8 mouse cellular contexts compared by ENCODE assay signal in genomic region chr7:133457436-133458324, GRCm38 (mm10).
DNase-seq lines count a peak whose midpoint lies in the region; ATAC-seq lines count a peak whose summit lies in the region.

No protein-coding gene starts in this region.

- no peaks in the 10 kb centered on the region for H3K9me3 ChIP-seq in forebrain, embryonic 13.5 days (replicated peaks)
- no peaks in the 10 kb centered on the region for H3K9me3 ChIP-seq in forebrain, embryonic 16.5 days (ENCODE audit: control insufficient read depth, low read length)
- H3K9me3 ChIP-seq in heart, embryonic 10.5 days, result no peaks in the 10 kb centered on the region
- no peaks in the 10 kb centered on the region for H3K9me3 ChIP-seq in limb, embryonic 10.5 days (replicated peaks)

- no peak overlapping the region for H3K4me2 ChIP-seq in forebrain, embryonic 13.5 days
- H3K4me2 ChIP-seq in forebrain, embryonic 16.5 days (ENCODE audit: low read length), result no peak overlapping the region

- peak; percentile 82 for DNase-seq in A20 (ENCODE audit: low read depth, low spot score)
- DNase-seq in heart, embryonic 10.5 days (ENCODE audit: low spot score), result no peak
- DNase-seq in limb, embryonic 10.5 days (ENCODE audit: low spot score), result peak; percentile 36
- no peak for DNase-seq in right cerebral cortex, adult 18-20 months
- DNase-seq in gastrocnemius, postnatal 36 days, result no peak

- no peak overlapping the region for H3K9ac ChIP-seq in forebrain, embryonic 13.5 days
- H3K9ac ChIP-seq in forebrain, embryonic 16.5 days (replicated peaks; ENCODE audit: low read depth, low read length), result no peak overlapping the region

- peaks cover 9% of the 10 kb centered on the region; the same call in 1 of the 2 replicates for H3K4me1 ChIP-seq in forebrain, embryonic 13.5 days
- H3K4me1 ChIP-seq in forebrain, embryonic 16.5 days (replicated peaks; ENCODE audit: control insufficient read depth, insufficient read depth, low read length), result peaks cover 6% of the 10 kb centered on the region
- no peaks in the 10 kb centered on the region for H3K4me1 ChIP-seq in heart, embryonic 10.5 days
- peaks cover 19% of the 10 kb centered on the region for H3K4me1 ChIP-seq in limb, embryonic 10.5 days

- no peak for ATAC-seq in forebrain, embryonic 13.5 days
- no peak for ATAC-seq in forebrain, embryonic 16.5 days
- no peak for ATAC-seq in CD4-positive, CD25-positive, alpha-beta regulatory T cell, adult 4 months

- H3K27me3 ChIP-seq in forebrain, embryonic 13.5 days, result no peaks in the 10 kb centered on the region
- no peaks in the 10 kb centered on the region for H3K27me3 ChIP-seq in forebrain, embryonic 16.5 days (replicated peaks; ENCODE audit: control insufficient read depth, insufficient read depth, low read length)
- no peaks in the 10 kb centered on the region for H3K27me3 ChIP-seq in heart, embryonic 10.5 days (ENCODE audit: insufficient read depth, poor library complexity, severe bottlenecking)
- H3K27me3 ChIP-seq in limb, embryonic 10.5 days (ENCODE audit: low read depth, poor library complexity, severe bottlenecking), result no peaks in the 10 kb centered on the region

- peak overlapping the region; percentile 19; the same call in 1 of the 2 replicates for H3K27ac ChIP-seq in forebrain, embryonic 13.5 days
- H3K27ac ChIP-seq in forebrain, embryonic 16.5 days (ENCODE audit: low read length), result no peak overlapping the region
- H3K27ac ChIP-seq in heart, embryonic 10.5 days, result peak overlapping the region; percentile 47; the same call in 1 of the 2 replicates
- H3K27ac ChIP-seq in limb, embryonic 10.5 days, result peak overlapping the region; percentile 81

- WGBS in forebrain, embryonic 13.5 days, result 65% methylated on average over 16 of the region's 16 CpGs
- WGBS in forebrain, embryonic 16.5 days, result 58% methylated on average over 16 of the region's 16 CpGs
- WGBS in heart, embryonic 10.5 days, result 57% methylated on average over 16 of the region's 16 CpGs
- 56% methylated on average over 16 of the region's 16 CpGs for WGBS in limb, embryonic 10.5 days

- no peaks in the 10 kb centered on the region for H3K36me3 ChIP-seq in forebrain, embryonic 13.5 days (ENCODE audit: poor library complexity, severe bottlenecking)
- no peaks in the 10 kb centered on the region for H3K36me3 ChIP-seq in forebrain, embryonic 16.5 days (ENCODE audit: control insufficient read depth, insufficient read depth)
- H3K36me3 ChIP-seq in heart, embryonic 10.5 days, result no peaks in the 10 kb centered on the region
- no peaks in the 10 kb centered on the region for H3K36me3 ChIP-seq in limb, embryonic 10.5 days

- intact Hi-C loops in gastrocnemius, postnatal 36 days (cut with DNase I), result no loop called here

- H3K4me3 ChIP-seq in forebrain, embryonic 13.5 days, result no peak overlapping the region
- no peak overlapping the region for H3K4me3 ChIP-seq in forebrain, embryonic 16.5 days (replicated peaks; ENCODE audit: low read length)
- no peak overlapping the region for H3K4me3 ChIP-seq in heart, embryonic 10.5 days
- H3K4me3 ChIP-seq in limb, embryonic 10.5 days, result no peak overlapping the region

Comparison
In these comparisons a context has a peak if more than half of its experiments do, and no peak if none do; other contexts are left out.
1. DNase-seq: peak in A20 (single experiment) and limb, embryonic 10.5 days (single experiment); none in heart, embryonic 10.5 days (single experiment), right cerebral cortex, adult 18-20 months (single experiment) and gastrocnemius, postnatal 36 days (0 of 2).